8 mouse cellular contexts compared by ENCODE assay signal in genomic region chrX:52162756-52163155, GRCm38 (mm10). TPM values are rescaled to one million over a fixed set of nuclear protein-coding genes. Genes with fewer than 3 reads are reported as not detected.
A peak's percentile ranks its signal among the peaks of the same experiment; 100 is the strongest.
DNase-seq lines count a peak whose midpoint lies in the region; ATAC-seq and TF ChIP-seq lines count a peak whose summit lies in the region.

No protein-coding gene starts in this region.

- no peaks in the 10 kb centered on the region for H3K27me3 ChIP-seq in kidney, embryonic 14.5 days (ENCODE audit: control insufficient read depth, insufficient read depth, low read length)
- 0 out of 2 replicates have a peak, but pooled peaks cover 3% of the 10 kb centered on the region for H3K27me3 ChIP-seq in embryonic facial prominence, embryonic 14.5 days (replicated peaks; ENCODE audit: control insufficient read depth, insufficient read depth, low read length)
- 0 out of 2 replicates have a peak, but pooled peaks cover 3% of the 10 kb centered on the region for H3K27me3 ChIP-seq in intestine, embryonic 16.5 days (replicated peaks; ENCODE audit: control insufficient read depth, insufficient read depth, low read length)
- no peaks in the 10 kb centered on the region; the same call in 1 of the 2 replicates for H3K27me3 ChIP-seq in midbrain, postnatal 0 days (ENCODE audit: insufficient read depth, low read length)

- no peak for ATAC-seq in kidney, embryonic 14.5 days (ENCODE audit: low FRiP score, low TSS enrichment)
- no peak for ATAC-seq in embryonic facial prominence, embryonic 14.5 days (ENCODE audit: low read depth)
- ATAC-seq in intestine, embryonic 16.5 days, result no peak
- ATAC-seq in midbrain, postnatal 0 days (ENCODE audit: low FRiP score), result no peak
- ATAC-seq in megakaryocyte-erythroid progenitor cell, adult 5-6 weeks (replicated peaks; ENCODE audit: low FRiP score, low TSS enrichment, poor library complexity, severe bottlenecking), result no peak

- H3K36me3 ChIP-seq in kidney, embryonic 14.5 days (ENCODE audit: control insufficient read depth, insufficient read depth, low read length), result no peaks in the 10 kb centered on the region
- H3K36me3 ChIP-seq in embryonic facial prominence, embryonic 14.5 days (ENCODE audit: control insufficient read depth, insufficient read depth, low read length), result no peaks in the 10 kb centered on the region
- H3K36me3 ChIP-seq in intestine, embryonic 16.5 days (ENCODE audit: control insufficient read depth, insufficient read depth, low read length), result no peaks in the 10 kb centered on the region
- no peaks in the 10 kb centered on the region for H3K36me3 ChIP-seq in midbrain, postnatal 0 days (ENCODE audit: insufficient read depth, low read length)

- H3K9ac ChIP-seq in kidney, embryonic 14.5 days (ENCODE audit: low read depth, low read length), result no peak overlapping the region
- H3K9ac ChIP-seq in embryonic facial prominence, embryonic 14.5 days (ENCODE audit: low read depth, low read length), result peak overlapping the region; percentile 71
- H3K9ac ChIP-seq in intestine, embryonic 16.5 days (ENCODE audit: low read depth, low read length), result no peak overlapping the region
- no peak overlapping the region for H3K9ac ChIP-seq in midbrain, postnatal 0 days (replicated peaks; ENCODE audit: low read length, poor library complexity, severe bottlenecking)

- no peaks in the 10 kb centered on the region for H3K4me1 ChIP-seq in kidney, embryonic 14.5 days (ENCODE audit: control insufficient read depth, insufficient read depth, low read length)
- H3K4me1 ChIP-seq in embryonic facial prominence, embryonic 14.5 days (ENCODE audit: control insufficient read depth, insufficient read depth, low read length), result peaks cover 7% of the 10 kb centered on the region; the same call in 1 of the 2 replicates
- no peaks in the 10 kb centered on the region for H3K4me1 ChIP-seq in intestine, embryonic 16.5 days (ENCODE audit: control insufficient read depth, insufficient read depth, low read length)
- no peaks in the 10 kb centered on the region for H3K4me1 ChIP-seq in midbrain, postnatal 0 days (ENCODE audit: insufficient read depth, low read length)

- no peak for DNase-seq in kidney, postnatal 10 days
- DNase-seq in embryonic facial prominence, embryonic 14.5 days (ENCODE audit: low spot score), result no peak
- DNase-seq in midbrain, postnatal 0 days (ENCODE audit: low spot score), result no peak
- DNase-seq in left cerebral cortex, postnatal 25 days (ENCODE audit: low spot score in 2 of 2), result no peak
- DNase-seq in layer of hippocampus, postnatal 14 days (ENCODE audit: low spot score in 2 of 2), result no peak

- peak overlapping the region; percentile 59 for H3K4me2 ChIP-seq in kidney, embryonic 14.5 days (replicated peaks; ENCODE audit: low read depth, low read length)
- H3K4me2 ChIP-seq in embryonic facial prominence, embryonic 14.5 days (ENCODE audit: low read depth, low read length), result peak overlapping the region; percentile 63
- peak overlapping the region; percentile 72 for H3K4me2 ChIP-seq in intestine, embryonic 16.5 days (ENCODE audit: low read depth, low read length)
- H3K4me2 ChIP-seq in midbrain, postnatal 0 days (ENCODE audit: low read depth, low read length, poor library complexity, severe bottlenecking), result peak overlapping the region; percentile 82; the same call in 1 of the 2 replicates

- no peaks in the 10 kb centered on the region for H3K9me3 ChIP-seq in kidney, embryonic 14.5 days (ENCODE audit: control insufficient read depth, low read length)
- H3K9me3 ChIP-seq in embryonic facial prominence, embryonic 14.5 days (ENCODE audit: control insufficient read depth, low read length), result no peaks in the 10 kb centered on the region
- no peaks in the 10 kb centered on the region for H3K9me3 ChIP-seq in intestine, embryonic 16.5 days (ENCODE audit: control insufficient read depth, low read length)
- 0 out of 2 replicates have a peak, but pooled peaks cover 4% of the 10 kb centered on the region for H3K9me3 ChIP-seq in midbrain, postnatal 0 days (ENCODE audit: low read length)

- intact Hi-C loops in left cerebral cortex, postnatal 25 days (cut with DNase I), result no loop called here

- TF ChIP-seq CTCF in midbrain, postnatal 0 days (IDR thresholded peaks at IDR 0.05), result no peak

- 36% methylated on average over 6 of the region's 6 CpGs for WGBS in kidney, embryonic 14.5 days
- 42% methylated on average over 6 of the region's 6 CpGs for WGBS in embryonic facial prominence, embryonic 14.5 days
- 42% methylated on average over 6 of the region's 6 CpGs for WGBS in intestine, embryonic 16.5 days
- WGBS in midbrain, postnatal 0 days, result 33% methylated on average over 6 of the region's 6 CpGs

- H3K4me3 ChIP-seq in kidney, embryonic 14.5 days (ENCODE audit: low read length), result peak overlapping the region; percentile 46
- peak overlapping the region; percentile 58 for H3K4me3 ChIP-seq in embryonic facial prominence, embryonic 14.5 days (ENCODE audit: low read depth, low read length)
- H3K4me3 ChIP-seq in intestine, embryonic 16.5 days (ENCODE audit: low read length), result peak overlapping the region; percentile 58; the same call in 1 of the 2 replicates
- no peak overlapping the region for H3K4me3 ChIP-seq in midbrain, postnatal 0 days (ENCODE audit: low read depth, low read length)

- no peak overlapping the region for H3K27ac ChIP-seq in kidney, embryonic 14.5 days (ENCODE audit: low read depth, low read length)
- H3K27ac ChIP-seq in embryonic facial prominence, embryonic 14.5 days (replicated peaks; ENCODE audit: low read depth, low read length), result no peak overlapping the region
- no peak overlapping the region for H3K27ac ChIP-seq in intestine, embryonic 16.5 days (ENCODE audit: low read length)
- no peak overlapping the region for H3K27ac ChIP-seq in midbrain, postnatal 0 days (ENCODE audit: low read depth, low read length)

RNA-seq across cellular contexts. Expression of gene Gpc4, which starts 2.3 kb away (rescaled TPM):
- 16.9 and 38.0 TPM in 2 replicates for polyA plus RNA-seq in kidney, embryonic 14.5 days (2014; fragmentation: Nextera tagmentation; extraction: Ambion mirVana)
- polyA plus RNA-seq in embryonic facial prominence, embryonic 14.5 days (2014; fragmentation: Nextera tagmentation; extraction: Ambion mirVana), result 67.0 and 68.1 TPM in 2 replicates
- 26.3 and 26.6 TPM in 2 replicates for polyA plus RNA-seq in intestine, embryonic 16.5 days (2015; fragmentation: Nextera tagmentation; extraction: Ambion mirVana)
- total RNA-seq in midbrain, postnatal 0 days (2014; rRNA removed), result 1.6 and 4.1 TPM in 2 replicates
- 7.2 and 7.6 TPM in 2 replicates for polyA plus RNA-seq in midbrain, postnatal 0 days (2015; fragmentation: Nextera tagmentation; extraction: Ambion mirVana)
- total RNA-seq in megakaryocyte-erythroid progenitor cell, adult 5-6 weeks (2014; fragmentation: Nextera tagmentation), result 16.1 and 20.4 TPM in 2 replicates
- total RNA-seq in megakaryocyte-erythroid progenitor cell, adult 5-6 weeks (2017), result 3.5 and 5.6 TPM in 2 replicates
- total RNA-seq in left cerebral cortex, postnatal 25 days (2021), result 10 to 100 TPM; 21.2 to 23.0 TPM
- 10 to 100 TPM; 29.8 to 31.3 TPM for total RNA-seq in layer of hippocampus, postnatal 14 days (2021)
